Mouse (Mus musculus) cerebellum, adult 11-12 months (tissue): ENCODE results near the gene Myo18b.
A peak's percentile ranks its signal among the peaks of the same experiment; 100 is the strongest.

Experiments used
- DNase-seq: peaks from one replicate; pipeline ENCODE4 v3.0.0; 2022

Myo18b gene

DNA sequence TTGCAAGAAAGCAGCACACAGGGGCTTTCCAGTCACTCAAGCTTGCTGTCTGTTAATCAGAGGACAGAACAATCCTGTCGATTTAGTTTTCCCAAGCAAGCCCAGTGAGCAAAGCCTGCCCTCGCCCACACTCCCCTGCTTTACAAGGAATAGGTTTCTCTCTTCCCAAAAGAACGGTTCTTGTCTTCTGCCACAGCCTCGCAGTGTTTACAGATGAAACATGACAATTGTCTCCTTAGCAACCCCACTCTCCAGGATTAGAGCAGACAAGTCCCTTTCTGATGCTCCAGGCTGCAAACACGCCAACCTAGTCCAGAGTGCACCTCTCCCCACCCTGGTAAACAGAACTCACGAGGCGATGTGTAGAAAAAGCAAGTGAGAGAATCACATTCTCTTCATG is 230.5 kb downstream of the Myo18b start:
- no peak for DNase-seq

GRCm38 (mm10) chr5:112663701-112664100 is 232.5 kb downstream of the Myo18b start:
- no peak for DNase-seq

GRCm38 (mm10) chr5:112660924-112661431 is 235.2 kb downstream of the Myo18b start:
- no peak for DNase-seq

GRCm38 (mm10) chr5:112659295-112659694 is 236.9 kb downstream of the Myo18b start:
- DNase-seq = no peak

DNA sequence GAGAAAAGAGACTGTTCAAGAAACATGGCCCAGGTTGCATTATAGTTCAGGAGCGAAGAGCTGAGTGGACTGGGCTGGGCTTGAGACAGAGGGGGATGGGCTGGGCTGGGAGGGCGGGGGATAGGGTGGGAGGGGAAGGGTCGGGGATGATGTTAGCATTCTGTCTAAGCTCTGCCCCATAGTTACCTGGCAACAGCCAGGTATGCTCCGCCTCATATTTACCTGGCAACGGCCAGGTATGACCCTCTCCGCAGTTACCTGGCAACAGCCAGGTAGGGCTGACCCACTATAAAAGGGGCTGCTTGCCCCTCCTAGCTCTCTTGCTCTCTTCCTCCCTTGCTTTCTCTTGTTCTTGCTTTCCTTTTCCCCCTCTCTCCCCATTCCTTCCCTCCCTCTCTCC is 239.4 kb downstream of the Myo18b start:
- no peak for DNase-seq

- no peak for DNase-seq
These were observed 240.1 kb downstream of the Myo18b start for GRCm38 (mm10) chr5:112655986-112656541.

GRCm38 (mm10) chr5:112655529-112655928 is 240.6 kb downstream of the Myo18b start:
- no peak for DNase-seq

DNA sequence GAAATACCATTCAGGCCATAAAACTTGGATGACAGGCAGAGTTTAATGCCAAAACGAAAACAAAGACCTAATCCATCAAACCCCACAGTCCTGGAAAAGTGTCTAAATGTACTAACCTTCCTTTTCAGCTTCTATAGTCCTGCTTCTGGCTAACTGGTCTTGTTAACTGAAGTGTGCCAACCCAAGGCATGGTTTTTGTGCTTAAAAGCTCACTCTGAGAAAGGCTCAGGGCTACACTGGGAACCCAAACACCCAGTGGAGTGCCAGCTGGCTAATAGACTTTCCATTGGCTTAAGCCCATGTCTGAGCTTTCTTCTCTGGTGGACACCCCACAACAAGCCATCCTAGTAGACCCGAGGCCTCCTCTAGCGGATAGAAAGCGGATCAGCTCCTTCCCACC is 244.1 kb downstream of the Myo18b start:
- DNase-seq = no peak

DNA sequence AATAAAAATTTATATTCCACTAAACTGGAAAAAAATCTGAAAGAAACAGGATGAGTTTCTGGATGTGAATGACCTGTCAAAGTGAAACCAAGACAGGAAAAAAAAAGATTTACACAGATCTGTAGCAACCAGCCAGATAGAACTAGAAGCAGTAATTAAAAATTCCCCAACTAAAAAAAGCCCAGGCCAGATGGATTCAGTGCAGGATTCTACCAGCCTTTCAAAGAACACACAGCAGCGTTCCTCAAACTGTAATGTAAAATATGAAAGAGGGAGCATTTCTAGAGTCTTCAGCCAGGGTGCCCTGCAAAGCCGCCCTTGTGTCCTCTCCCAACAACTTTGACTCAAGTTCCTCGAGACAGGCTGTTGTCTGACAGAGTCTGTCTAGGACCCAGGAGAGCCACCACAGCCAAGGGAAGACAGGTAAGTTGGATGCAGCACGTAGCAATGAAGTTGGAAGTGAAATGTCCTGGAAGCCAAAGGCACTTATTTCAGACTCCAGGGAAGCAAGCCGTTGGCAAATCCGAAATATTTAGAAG is 246.9 kb downstream of the Myo18b start:
- no peak for DNase-seq

DNA sequence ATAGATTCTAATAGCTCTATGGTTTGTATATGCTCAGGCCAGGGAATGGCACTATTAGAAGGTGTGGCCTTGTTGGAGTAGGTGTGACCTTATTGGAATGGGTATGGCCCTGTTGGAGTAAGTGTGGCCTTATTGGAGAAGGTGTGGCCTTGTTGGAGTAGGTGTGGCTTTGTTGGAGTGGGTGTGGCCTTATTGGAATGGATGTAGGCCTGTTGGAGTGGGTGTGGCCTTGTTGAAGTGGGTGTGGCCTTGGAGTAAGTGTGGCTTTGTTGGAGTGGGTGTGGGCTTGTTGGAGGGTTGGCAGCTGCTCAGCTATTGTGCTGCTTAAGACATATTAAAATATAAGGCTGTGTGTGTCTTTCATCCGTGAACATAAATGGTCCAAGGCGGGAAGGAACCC is 249.3 kb downstream of the Myo18b start:
- DNase-seq = no peak

GRCm38 (mm10) chr5:112645535-112645934 is 250.6 kb downstream of the Myo18b start:
- no peak for DNase-seq

- DNase-seq = peak; percentile 43
These were observed 252.5 kb downstream of the Myo18b start for GRCm38 (mm10) chr5:112643533-112644272.

- peak; percentile 52 for DNase-seq
These were observed 253.4 kb downstream of the Myo18b start for GRCm38 (mm10) chr5:112642731-112643130.

DNA sequence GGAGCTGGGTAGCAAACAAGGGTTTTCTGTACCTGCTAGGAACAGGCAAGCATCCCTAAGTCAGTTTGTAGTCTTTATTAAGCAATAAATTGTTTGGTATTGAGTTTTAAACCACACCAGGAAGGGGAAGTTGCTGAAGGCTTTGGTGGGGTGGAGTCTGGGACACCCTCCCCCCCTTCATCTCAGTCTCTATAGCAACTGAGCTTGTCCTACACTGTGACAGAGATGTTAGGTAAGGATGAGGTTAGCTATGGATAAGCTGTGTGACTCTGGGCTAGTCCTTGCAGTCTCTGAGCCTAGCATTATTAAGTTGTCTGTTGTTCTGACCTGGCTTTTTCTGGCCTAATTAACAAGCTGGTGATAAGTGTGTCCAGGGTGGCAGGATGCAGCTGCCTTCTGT is 254.4 kb downstream of the Myo18b start:
- no peak for DNase-seq

DNA sequence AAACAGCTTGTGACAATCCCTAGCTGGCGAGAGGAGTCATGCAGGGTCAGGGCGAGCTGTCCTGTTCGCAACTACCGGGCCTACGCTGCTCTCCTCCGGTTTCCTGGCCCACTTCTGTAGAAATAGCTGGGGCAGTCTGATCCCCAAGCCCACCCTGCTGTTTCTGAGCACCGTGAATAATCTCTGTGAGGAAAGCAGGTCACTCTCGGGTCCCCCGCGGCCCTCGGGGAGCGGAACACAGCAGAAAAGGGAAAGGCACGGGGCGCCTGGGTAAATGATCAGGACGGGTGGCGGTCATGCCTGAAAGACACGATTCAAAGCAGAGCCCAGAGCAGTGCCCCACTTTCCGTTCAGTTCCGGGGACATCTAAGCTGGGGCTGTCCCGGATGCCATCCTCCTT is 255.0 kb downstream of the Myo18b start:
- no peak for DNase-seq

DNA sequence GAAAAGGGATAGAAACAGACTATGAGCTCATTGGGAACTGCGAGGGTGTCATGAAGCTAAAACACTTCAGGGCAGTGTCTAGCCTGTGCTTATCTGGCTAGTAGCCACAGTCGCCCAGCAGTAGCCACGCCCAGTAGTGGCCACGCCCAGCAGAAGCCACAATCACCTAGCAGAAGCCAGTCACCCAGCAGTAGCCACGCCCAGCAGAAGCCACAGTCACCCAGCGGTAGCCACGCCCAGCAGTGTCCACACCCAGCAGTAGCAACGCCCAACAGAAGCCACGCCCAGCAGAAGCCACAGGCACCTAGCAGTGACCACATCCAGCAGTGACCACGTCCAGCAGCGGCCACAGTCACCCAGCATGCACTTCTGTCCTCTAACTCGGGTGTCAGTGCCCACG is 255.5 kb downstream of the Myo18b start:
- no peak for DNase-seq
